7 mouse cellular contexts compared by ENCODE assay signal in genomic region chr6:86371340-86371911, GRCm38 (mm10). TPM values are rescaled to one million over a fixed set of nuclear protein-coding genes. Genes with fewer than 3 reads are reported as not detected.
DNase-seq lines count a peak whose midpoint lies in the region; ATAC-seq lines count a peak whose summit lies in the region.

No protein-coding gene starts in this region.

- WGBS in intestine, embryonic 16.5 days, result under 1% methylated on average over 50 of the region's 50 CpGs
- under 1% methylated on average over 50 of the region's 50 CpGs for WGBS in midbrain, embryonic 11.5 days

- H3K4me1 ChIP-seq in intestine, embryonic 16.5 days (ENCODE audit: control insufficient read depth, insufficient read depth, low read length), result peaks cover 20% of the 10 kb centered on the region
- peaks cover 23% of the 10 kb centered on the region for H3K4me1 ChIP-seq in midbrain, embryonic 11.5 days (ENCODE audit: control insufficient read depth, insufficient read depth, low read length)

- peak overlapping the region; percentile 82 for H3K4me2 ChIP-seq in intestine, embryonic 16.5 days (ENCODE audit: low read depth, low read length)
- H3K4me2 ChIP-seq in midbrain, embryonic 11.5 days, result peak overlapping the region; percentile 82

- H3K27ac ChIP-seq in intestine, embryonic 16.5 days (ENCODE audit: low read length), result peak overlapping the region; percentile 85
- H3K27ac ChIP-seq in midbrain, embryonic 11.5 days (ENCODE audit: low read depth, low read length), result peak overlapping the region; percentile 77

- H3K9ac ChIP-seq in intestine, embryonic 16.5 days (ENCODE audit: low read depth, low read length), result peak overlapping the region; percentile 83
- H3K9ac ChIP-seq in midbrain, embryonic 11.5 days (ENCODE audit: low read length), result peak overlapping the region; percentile 94

- no peaks in the 10 kb centered on the region for H3K27me3 ChIP-seq in intestine, embryonic 16.5 days (replicated peaks; ENCODE audit: control insufficient read depth, insufficient read depth, low read length)
- H3K27me3 ChIP-seq in midbrain, embryonic 11.5 days (ENCODE audit: control insufficient read depth, insufficient read depth, low read length), result no peaks in the 10 kb centered on the region

- intact Hi-C loops in gastrocnemius, postnatal 36 days (cut with DNase I), result no loop called here
- intact Hi-C loops in left cerebral cortex, postnatal 36 days (cut with DNase I), result loop anchor here (2.0 kb wide), 1 partner anchor 25 kb away; the partner anchor contains the start of gene Pcyox1

- peak; percentile 97 for ATAC-seq in intestine, embryonic 16.5 days
- ATAC-seq in midbrain, embryonic 11.5 days (ENCODE audit: low FRiP score), result peak; percentile 97

- H3K36me3 ChIP-seq in intestine, embryonic 16.5 days (ENCODE audit: control insufficient read depth, insufficient read depth, low read length), result 0 out of 2 replicates have a peak, but pooled peaks cover 3% of the 10 kb centered on the region
- peaks cover under 1% of the 10 kb centered on the region for H3K36me3 ChIP-seq in midbrain, embryonic 11.5 days (ENCODE audit: control insufficient read depth, insufficient read depth, low read length)

- peak overlapping the region; percentile 87 for H3K4me3 ChIP-seq in intestine, embryonic 16.5 days (ENCODE audit: low read length)
- peak overlapping the region; percentile 95 for H3K4me3 ChIP-seq in midbrain, embryonic 11.5 days (ENCODE audit: low read depth, low read length)

- no peaks in the 10 kb centered on the region for H3K9me3 ChIP-seq in intestine, embryonic 16.5 days (ENCODE audit: control insufficient read depth, low read length)
- H3K9me3 ChIP-seq in midbrain, embryonic 11.5 days (ENCODE audit: control insufficient read depth, low read length), result no peaks in the 10 kb centered on the region

- peak; percentile 94 for DNase-seq in adrenal gland, adult 18-20 months (ENCODE audit: low spot score in 2 of 2)
- DNase-seq in embryo, embryonic 11 days, result peak; percentile 99
- DNase-seq in gastrocnemius, postnatal 36 days, result peak; percentile 90 to 92
- peak; percentile 98 to 99 for DNase-seq in left cerebral cortex, postnatal 36 days (ENCODE audit: low spot score in 2 of 2)
- DNase-seq in midbrain, embryonic 11.5 days (ENCODE audit: low spot score, missing footprints), result peak; percentile 100
- DNase-seq in skeletal muscle tissue, adult 2 months (ENCODE audit: low read depth, low spot score), result peak; percentile 96

RNA-seq across cellular contexts. Expression of gene Snrpg, which starts 0.3 kb away (rescaled TPM):
- 100 to 1,000 TPM; 115 to 384 TPM for total RNA-seq in adrenal gland, adult 18-20 months (2021)
- total RNA-seq in gastrocnemius, postnatal 36 days (2021), result 10 to 100 TPM; 23.0 to 26.7 TPM
- 393 and 465 TPM in 2 replicates for polyA plus RNA-seq in intestine, embryonic 16.5 days (2015; fragmentation: Nextera tagmentation; extraction: Ambion mirVana)
- 10 to 100 TPM; 55.8 to 66.0 TPM for total RNA-seq in left cerebral cortex, postnatal 36 days (2021)
- polyA plus RNA-seq in midbrain, embryonic 11.5 days (2014; fragmentation: Nextera tagmentation; extraction: Ambion mirVana), result 658 and 748 TPM in 2 replicates

RNA-seq across cellular contexts. Expression of gene Fam136a, which starts 6.0 kb away (rescaled TPM):
- 10 to 100 TPM; 51.0 to 78.9 TPM for total RNA-seq in adrenal gland, adult 18-20 months (2021)
- total RNA-seq in gastrocnemius, postnatal 36 days (2021), result 10 to 100 TPM; 11.9 to 15.1 TPM
- 163 and 176 TPM in 2 replicates for polyA plus RNA-seq in intestine, embryonic 16.5 days (2015; fragmentation: Nextera tagmentation; extraction: Ambion mirVana)
- total RNA-seq in left cerebral cortex, postnatal 36 days (2021), result 10 to 100 TPM; 23.3 to 25.2 TPM
- 147 and 152 TPM in 2 replicates for polyA plus RNA-seq in midbrain, embryonic 11.5 days (2014; fragmentation: Nextera tagmentation; extraction: Ambion mirVana)

RNA-seq across cellular contexts. Expression of gene Pcyox1, which starts 25.5 kb away (rescaled TPM):
- total RNA-seq in adrenal gland, adult 18-20 months (2021), result 100 to 1,000 TPM; 114 to 221 TPM
- 10 to 100 TPM; 53.1 to 54.2 TPM for total RNA-seq in gastrocnemius, postnatal 36 days (2021)
- polyA plus RNA-seq in intestine, embryonic 16.5 days (2015; fragmentation: Nextera tagmentation; extraction: Ambion mirVana), result 76.7 and 77.2 TPM in 2 replicates
- total RNA-seq in left cerebral cortex, postnatal 36 days (2021), result 100 to 1,000 TPM; 106 to 124 TPM
- polyA plus RNA-seq in midbrain, embryonic 11.5 days (2014; fragmentation: Nextera tagmentation; extraction: Ambion mirVana), result 107 and 119 TPM in 2 replicates

RNA-seq across cellular contexts. Expression of gene Tia1, which starts 32.6 kb away (rescaled TPM):
- total RNA-seq in adrenal gland, adult 18-20 months (2021), result 10 to 100 TPM; 40.3 to 56.3 TPM
- total RNA-seq in gastrocnemius, postnatal 36 days (2021), result 10 to 100 TPM; 18.9 to 20.1 TPM
- 97.9 and 110 TPM in 2 replicates for polyA plus RNA-seq in intestine, embryonic 16.5 days (2015; fragmentation: Nextera tagmentation; extraction: Ambion mirVana)
- total RNA-seq in left cerebral cortex, postnatal 36 days (2021), result 100 to 1,000 TPM in 1 of 2 experiments, 10 to 100 TPM in 1; 76.1 to 145 TPM
- 241 and 255 TPM in 2 replicates for polyA plus RNA-seq in midbrain, embryonic 11.5 days (2014; fragmentation: Nextera tagmentation; extraction: Ambion mirVana)

RNA-seq across cellular contexts. Expression of gene Gm44790, which starts 55.0 kb away (rescaled TPM):
- total RNA-seq in adrenal gland, adult 18-20 months (2021), result 1 to 10 TPM in 1 of 2 experiments, not detected in 1; 2.7 TPM
- total RNA-seq in gastrocnemius, postnatal 36 days (2021), result 1 to 10 TPM in 1 of 2 experiments, not detected in 1; 1.2 TPM
- not detected in 2 replicates for polyA plus RNA-seq in intestine, embryonic 16.5 days (2015; fragmentation: Nextera tagmentation; extraction: Ambion mirVana)
- not detected for total RNA-seq in left cerebral cortex, postnatal 36 days (2021)
- polyA plus RNA-seq in midbrain, embryonic 11.5 days (2014; fragmentation: Nextera tagmentation; extraction: Ambion mirVana), result not detected in 2 replicates

Comparison
In these comparisons a context has a peak if more than half of its experiments do, and no peak if none do; other contexts are left out.
1. Peak in every context shown above with its lines: DNase-seq, ATAC-seq, H3K4me3 ChIP-seq and H3K27ac ChIP-seq.